Comparison of ENCODE assay signal across 18 mouse cellular contexts in the genomic region with DNA sequence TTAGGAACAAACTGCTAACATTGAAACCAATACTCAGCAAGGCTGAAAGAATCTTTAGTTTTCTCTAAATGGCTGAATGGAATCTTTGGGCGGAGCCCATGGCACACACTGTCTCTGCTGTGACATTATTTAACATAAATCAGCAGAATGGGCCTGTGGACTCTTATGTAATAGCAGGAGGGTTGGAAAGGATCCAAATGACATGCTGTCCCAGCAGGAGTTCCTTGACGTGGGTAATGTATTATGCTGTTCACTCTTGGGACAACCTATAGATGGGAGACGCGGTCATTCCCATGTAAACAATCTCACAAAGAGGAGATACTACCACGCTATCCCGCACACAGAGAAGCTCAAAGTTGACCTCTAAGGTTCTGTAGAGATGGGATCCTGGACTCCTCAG. TPM values are rescaled to one million over a fixed set of nuclear protein-coding genes. Genes with fewer than 3 reads are reported as not detected.
DNase-seq lines count a peak whose midpoint lies in the region; ATAC-seq and TF ChIP-seq lines count a peak whose summit lies in the region.
"Had no signal": no experiment of that assay in that cellular context is flagged by ENCODE, and none has a peak within 500 bp of the region (broad histone marks: within the 10 kb centered on the region; RNA-seq: fewer than 3 reads in every experiment).

No protein-coding gene starts in this region.

- 0 out of 2 replicates have a peak, but pooled peaks cover 10% of the 10 kb centered on the region for H3K4me1 ChIP-seq in intestine, postnatal 0 days (replicated peaks; ENCODE audit: control insufficient read depth, insufficient read depth, low read length)
- H3K4me1 ChIP-seq in intestine, embryonic 15.5 days (replicated peaks) = peaks cover 44% of the 10 kb centered on the region
- peaks cover 66% of the 10 kb centered on the region for H3K4me1 ChIP-seq in liver, adult 2 months (ENCODE audit: control insufficient read depth, insufficient read depth, low read length)
- peaks cover 54% of the 10 kb centered on the region for H3K4me1 ChIP-seq in liver, embryonic 11.5 days (replicated peaks; ENCODE audit: control insufficient read depth, insufficient read depth, low read length)
- peaks cover 14% of the 10 kb centered on the region; the same call in 1 of the 2 replicates for H3K4me1 ChIP-seq in lung, postnatal 0 days (ENCODE audit: insufficient read depth, low read depth, low read length)
- peaks cover 55% of the 10 kb centered on the region for H3K4me1 ChIP-seq in small intestine, adult 2 months (ENCODE audit: control insufficient read depth, insufficient read depth, insufficient read length, low read length)

- TF ChIP-seq POLR2A in liver, adult 2 months (IDR thresholded peaks at IDR 0.05; ENCODE audit: extremely low read depth, insufficient read depth, low read length) = no peak
- no peak for TF ChIP-seq POLR2A in small intestine, adult 2 months (IDR thresholded peaks at IDR 0.05; ENCODE audit: low read depth, low read length)

- H3K27me3 ChIP-seq in intestine, postnatal 0 days (replicated peaks; ENCODE audit: control insufficient read depth, insufficient read depth, low read length) = no peaks in the 10 kb centered on the region
- H3K27me3 ChIP-seq in intestine, embryonic 15.5 days (replicated peaks) = no peaks in the 10 kb centered on the region
- H3K27me3 ChIP-seq in liver, adult 2 months (ENCODE audit: control insufficient read depth, insufficient read depth, low read length) = no peaks in the 10 kb centered on the region
- no peaks in the 10 kb centered on the region for H3K27me3 ChIP-seq in liver, embryonic 11.5 days (replicated peaks; ENCODE audit: control insufficient read depth, insufficient read depth, low read length)
- H3K27me3 ChIP-seq in lung, postnatal 0 days (replicated peaks; ENCODE audit: insufficient read depth, low read length) = no peaks in the 10 kb centered on the region
- no peaks in the 10 kb centered on the region for H3K27me3 ChIP-seq in small intestine, adult 2 months (ENCODE audit: control insufficient read depth, insufficient read depth, low read length)
- H3K27me3 ChIP-seq: embryonic facial prominence, embryonic 13.5 days; forebrain, embryonic 12.5 days had no signal

- H3K4me3 ChIP-seq in intestine, postnatal 0 days (ENCODE audit: low read depth, low read length) = no peak overlapping the region
- no peak overlapping the region for H3K4me3 ChIP-seq in intestine, embryonic 15.5 days (replicated peaks)
- no peak overlapping the region for H3K4me3 ChIP-seq in liver, adult 2 months (ENCODE audit: insufficient read depth, low read depth, low read length)
- H3K4me3 ChIP-seq in liver, embryonic 11.5 days (ENCODE audit: low read depth, low read length) = no peak overlapping the region
- H3K4me3 ChIP-seq in lung, postnatal 0 days (ENCODE audit: low read depth, low read length) = no peak overlapping the region
- no peak overlapping the region for H3K4me3 ChIP-seq in small intestine, adult 2 months (ENCODE audit: low read depth, low read length)
- H3K4me3 ChIP-seq: embryonic facial prominence, embryonic 13.5 days; forebrain, embryonic 12.5 days; heart, embryonic 10.5 days had no signal

- WGBS in intestine, postnatal 0 days = 51% methylated on average over 6 of the region's 6 CpGs
- WGBS in intestine, embryonic 15.5 days = 57% methylated on average over 6 of the region's 6 CpGs
- 72% methylated on average over 6 of the region's 6 CpGs for WGBS in liver, adult 2 months
- WGBS in liver, embryonic 11.5 days = 79% methylated on average over 6 of the region's 6 CpGs
- WGBS in lung, postnatal 0 days = 41% methylated on average over 6 of the region's 6 CpGs
- WGBS in small intestine, adult 2 months = 50% methylated on average over 6 of the region's 6 CpGs

- no peak for ATAC-seq in intestine, postnatal 0 days
- no peak for ATAC-seq in intestine, embryonic 15.5 days
- ATAC-seq in liver, embryonic 11.5 days (replicated peaks; ENCODE audit: low FRiP score) = no peak
- no peak for ATAC-seq in lung, postnatal 0 days
- ATAC-seq: forebrain, embryonic 16.5 days had no signal

- no peak overlapping the region for H3K9ac ChIP-seq in intestine, postnatal 0 days (ENCODE audit: low read depth, low read length)
- no peak overlapping the region for H3K9ac ChIP-seq in intestine, embryonic 15.5 days
- no peak overlapping the region; the same call in 1 of the 2 replicates for H3K9ac ChIP-seq in liver, adult 2 months (ENCODE audit: low read depth, low read length)
- no peak overlapping the region for H3K9ac ChIP-seq in liver, embryonic 11.5 days (ENCODE audit: low read depth, low read length)
- H3K9ac ChIP-seq in lung, postnatal 0 days (replicated peaks; ENCODE audit: low read depth) = no peak overlapping the region
- H3K9ac ChIP-seq: embryonic facial prominence, embryonic 13.5 days; forebrain, embryonic 12.5 days had no signal

- peak; percentile 94 for TF ChIP-seq EP300 in lung, postnatal 0 days (IDR thresholded peaks at IDR 0.05)

- TF ChIP-seq CTCF in intestine, postnatal 0 days (IDR thresholded peaks at IDR 0.05; ENCODE audit: low read depth) = no peak
- no peak for TF ChIP-seq CTCF in liver, adult 2 months (IDR thresholded peaks at IDR 0.05; ENCODE audit: low read depth, low read length)
- no peak for TF ChIP-seq CTCF in lung, postnatal 0 days (IDR thresholded peaks at IDR 0.05)
- no peak for TF ChIP-seq CTCF in small intestine, adult 2 months (IDR thresholded peaks at IDR 0.05; ENCODE audit: extremely low read depth, insufficient read length, insufficient replicate concordance, low read depth, low read length)

- H3K79me2 ChIP-seq in liver, adult 2 months (ENCODE audit: control insufficient read depth, insufficient read depth, low read length) = peaks cover 51% of the 10 kb centered on the region; the same call in 1 of the 2 replicates

- DNase-seq in liver, adult 2 months (ENCODE audit: extremely low read depth, low read depth, low spot score) = peak; percentile 61
- no peak for DNase-seq in liver, embryonic 11.5 days (ENCODE audit: low spot score)
- peak; percentile 57 for DNase-seq in lung, postnatal 0 days (ENCODE audit: low spot score)
- DNase-seq in lung, postnatal 25 days (ENCODE audit: low spot score) = no peak
- DNase-seq: adrenal gland, postnatal 25 days; cerebellum, adult 18-20 months; cerebellum, adult 9-11 months; cerebellum, postnatal 36 days; gastrocnemius, postnatal 10 days; heart, adult 18-20 months; heart, postnatal 10 days had no signal

- no peaks in the 10 kb centered on the region for H3K9me3 ChIP-seq in intestine, postnatal 0 days (ENCODE audit: control insufficient read depth)
- H3K9me3 ChIP-seq in intestine, embryonic 15.5 days = no peaks in the 10 kb centered on the region
- no peaks in the 10 kb centered on the region for H3K9me3 ChIP-seq in liver, embryonic 11.5 days (ENCODE audit: control insufficient read depth, low read length)
- H3K9me3 ChIP-seq in lung, postnatal 0 days (ENCODE audit: low read length) = no peaks in the 10 kb centered on the region
- H3K9me3 ChIP-seq: embryonic facial prominence, embryonic 13.5 days; forebrain, embryonic 12.5 days; heart, embryonic 10.5 days had no signal

- H3K36me3 ChIP-seq in intestine, postnatal 0 days (ENCODE audit: control insufficient read depth, insufficient read depth) = no peaks in the 10 kb centered on the region
- no peaks in the 10 kb centered on the region for H3K36me3 ChIP-seq in intestine, embryonic 15.5 days
- no peaks in the 10 kb centered on the region for H3K36me3 ChIP-seq in liver, adult 2 months (ENCODE audit: control insufficient read depth, insufficient read depth, low read length)
- no peaks in the 10 kb centered on the region for H3K36me3 ChIP-seq in liver, embryonic 11.5 days (ENCODE audit: control insufficient read depth, insufficient read depth, low read length)
- no peaks in the 10 kb centered on the region for H3K36me3 ChIP-seq in lung, postnatal 0 days (ENCODE audit: insufficient read depth, low read length)
- peaks cover 3% of the 10 kb centered on the region; the same call in 1 of the 2 replicates for H3K36me3 ChIP-seq in small intestine, adult 2 months (ENCODE audit: control insufficient read depth, insufficient read depth, low read length)
- H3K36me3 ChIP-seq: embryonic facial prominence, embryonic 13.5 days; forebrain, embryonic 12.5 days; heart, embryonic 10.5 days had no signal

- H3K27ac ChIP-seq in intestine, postnatal 0 days (ENCODE audit: low read depth, low read length) = peak overlapping the region; percentile 65
- no peak overlapping the region for H3K27ac ChIP-seq in intestine, embryonic 15.5 days
- H3K27ac ChIP-seq in liver, adult 2 months (replicated peaks; ENCODE audit: insufficient read depth, low read depth, low read length) = peak overlapping the region; percentile 81
- H3K27ac ChIP-seq in liver, embryonic 11.5 days (ENCODE audit: low read depth, low read length) = no peak overlapping the region
- H3K27ac ChIP-seq in lung, postnatal 0 days (ENCODE audit: low read length) = no peak overlapping the region
- H3K27ac ChIP-seq in small intestine, adult 2 months (ENCODE audit: insufficient read depth, low read depth, low read length) = peak overlapping the region; percentile 94
- H3K27ac ChIP-seq: embryonic facial prominence, embryonic 13.5 days; forebrain, embryonic 12.5 days; heart, embryonic 10.5 days had no signal

- H3K4me2 ChIP-seq in intestine, postnatal 0 days (replicated peaks; ENCODE audit: low read depth) = no peak overlapping the region
- H3K4me2 ChIP-seq in intestine, embryonic 15.5 days (replicated peaks) = no peak overlapping the region
- no peak overlapping the region for H3K4me2 ChIP-seq in liver, embryonic 11.5 days
- no peak overlapping the region for H3K4me2 ChIP-seq in lung, postnatal 0 days (replicated peaks; ENCODE audit: low read depth, low read length)
- H3K4me2 ChIP-seq: embryonic facial prominence, embryonic 13.5 days; forebrain, embryonic 12.5 days had no signal

RNA-seq across cellular contexts. Expression of gene B4galt5, which starts 15.5 kb away (rescaled TPM):
- polyA plus RNA-seq in intestine, postnatal 0 days (2015; fragmentation: Nextera tagmentation; extraction: Ambion mirVana) = 22.4 and 26.6 TPM in 2 replicates
- polyA plus RNA-seq in intestine, embryonic 15.5 days (2015; fragmentation: Nextera tagmentation; extraction: Ambion mirVana) = 9.6 and 10.8 TPM in 2 replicates
- total RNA-seq in liver, adult 2 months (2014; rRNA removed) = 8.1 and 17.7 TPM in 2 replicates
- polyA plus RNA-seq in liver, adult 2 months (2012; rRNA removed) = 14.9 and 15.7 TPM in 2 replicates
- 8.0 and 11.8 TPM in 2 replicates for polyA plus RNA-seq in liver, embryonic 11.5 days (2014; fragmentation: Nextera tagmentation; extraction: Ambion mirVana)
- 10.3 and 12.2 TPM in 2 replicates for polyA plus RNA-seq in lung, postnatal 0 days (2015; fragmentation: Nextera tagmentation; extraction: Ambion mirVana)
- 24.8 and 84.7 TPM in 2 replicates for polyA plus RNA-seq in small intestine, adult 2 months (2012; rRNA removed)

Comparison
In these comparisons a context has a peak if more than half of its experiments do, and no peak if none do; other contexts are left out.
1. H3K27ac ChIP-seq: peak in intestine, postnatal 0 days (single experiment), liver, adult 2 months (single experiment) and small intestine, adult 2 months (single experiment); none in intestine, embryonic 15.5 days (single experiment), liver, embryonic 11.5 days (single experiment) and lung, postnatal 0 days (single experiment).
2. DNase-seq: peak in liver, adult 2 months (single experiment) and lung, postnatal 0 days (single experiment); none in liver, embryonic 11.5 days (single experiment) and lung, postnatal 25 days (single experiment).